Mouse (Mus musculus): ENCODE data around the gene F2rl3. TPM values are rescaled to one million over a fixed set of nuclear protein-coding genes. Genes with fewer than 3 reads are reported as not detected.

F2rl3 gene
- polyA plus RNA-seq, 1 experiment from 2014 or later, result 1.8 TPM

- Histone ChIP-seq H3K9me3 (no peaks in the 10 kb centered on the region), H3K27me3 (no peaks in the 10 kb centered on the region), H3K4me1 (no peaks in the 10 kb centered on the region), H3K4me3 (no peak overlapping the region), H3K4me2 (replicated peaks) (no peak overlapping the region), H3K27ac (no peak overlapping the region), H3K9ac (no peak overlapping the region), H3K36me3 (no peaks in the 10 kb centered on the region)
- ATAC-seq (ENCODE audit: insufficient number of reproducible peaks, insufficient read depth, low FRiP score, low TSS enrichment), result no peak
- 80% methylated on average over 1 of the region's 1 CpGs for WGBS
Observed at GRCm38 (mm10) chr8:72777797-72778196, 16.1 kb downstream of the F2rl3 start.

GRCm38 (mm10) chr8:72780644-72781043 is 19.0 kb downstream of the F2rl3 start:
- no peak for ATAC-seq (ENCODE audit: insufficient number of reproducible peaks, insufficient read depth, low FRiP score, low TSS enrichment)
- Histone ChIP-seq H3K9ac (no peak overlapping the region), H3K4me2 (replicated peaks) (no peak overlapping the region), H3K27ac (no peak overlapping the region), H3K27me3 (no peaks in the 10 kb centered on the region), H3K4me1 (no peaks in the 10 kb centered on the region), H3K36me3 (no peaks in the 10 kb centered on the region), H3K9me3 (no peaks in the 10 kb centered on the region), H3K4me3 (no peak overlapping the region)
- WGBS, result 94% methylated on average over 4 of the region's 4 CpGs

- no peak overlapping the region for H3K9ac ChIP-seq
- H3K4me3 ChIP-seq, result no peak overlapping the region
- H3K9me3 ChIP-seq, result no peaks in the 10 kb centered on the region
- ATAC-seq (ENCODE audit: insufficient number of reproducible peaks, insufficient read depth, low FRiP score, low TSS enrichment), result no peak
- 78% methylated on average over 2 of the region's 2 CpGs for WGBS
- no peaks in the 10 kb centered on the region for H3K27me3 ChIP-seq
- no peak overlapping the region for H3K27ac ChIP-seq
- H3K4me1 ChIP-seq, result no peaks in the 10 kb centered on the region
- H3K36me3 ChIP-seq, result no peaks in the 10 kb centered on the region
- H3K4me2 ChIP-seq (replicated peaks), result no peak overlapping the region
Observed at GRCm38 (mm10) chr8:72801583-72801982, 39.9 kb downstream of the F2rl3 start.

- H3K27me3 ChIP-seq, result no peaks in the 10 kb centered on the region
- no peak overlapping the region for H3K4me2 ChIP-seq (replicated peaks)
- H3K4me3 ChIP-seq, result no peak overlapping the region
- ATAC-seq (ENCODE audit: insufficient number of reproducible peaks, insufficient read depth, low FRiP score, low TSS enrichment), result no peak
- H3K27ac ChIP-seq, result no peak overlapping the region
- no peaks in the 10 kb centered on the region for H3K9me3 ChIP-seq
- 0 out of 2 replicates have a peak, but pooled peaks cover 7% of the 10 kb centered on the region for H3K36me3 ChIP-seq
- WGBS, result 93% methylated on average over 3 of the region's 3 CpGs
- H3K4me1 ChIP-seq, result no peaks in the 10 kb centered on the region
- H3K9ac ChIP-seq, result no peak overlapping the region
Observed at GRCm38 (mm10) chr8:72812690-72813089, 51.0 kb downstream of the F2rl3 start.

Other genes starting within 250 kb of the F2rl3 start
- 22.3 and 23.4 TPM in 2 replicates for gene Med26, start 213.6 kb upstream of the F2rl3 start, polyA plus RNA-seq (2016; fragmentation: Nextera tagmentation; extraction: Ambion mirVana)
- 115 and 123 TPM in 2 replicates for gene Smim7, start 190.8 kb upstream of the F2rl3 start, polyA plus RNA-seq (2016; fragmentation: Nextera tagmentation; extraction: Ambion mirVana)
- gene Tmem38a, start 189.8 kb upstream of the F2rl3 start, polyA plus RNA-seq (2016; fragmentation: Nextera tagmentation; extraction: Ambion mirVana), result 16.5 and 17.1 TPM in 2 replicates
- gene Nwd1, start 115.2 kb upstream of the F2rl3 start, polyA plus RNA-seq (2016; fragmentation: Nextera tagmentation; extraction: Ambion mirVana), result 0.05 and 0.13 TPM in 2 replicates
- 177 and 182 TPM in 2 replicates for gene Sin3b, start 38.6 kb upstream of the F2rl3 start, polyA plus RNA-seq (2016; fragmentation: Nextera tagmentation; extraction: Ambion mirVana)

Data from embryonic facial prominence, embryonic 12.5 days (tissue).